Mouse (Mus musculus): ENCODE data around the gene Top3a. TPM values are rescaled to one million over a fixed set of nuclear protein-coding genes. Genes with fewer than 3 reads are reported as not detected.

The Top3a gene
- total RNA-seq, 2 experiments from 2014 or later: 5.9 to 7.7 TPM

- no peak for DNase-seq (ENCODE audit: low spot score in 2 of 2)
Observed at GRCm38 (mm10) chr11:60776107-60776828, 897 bp downstream of the Top3a start.

DNA sequence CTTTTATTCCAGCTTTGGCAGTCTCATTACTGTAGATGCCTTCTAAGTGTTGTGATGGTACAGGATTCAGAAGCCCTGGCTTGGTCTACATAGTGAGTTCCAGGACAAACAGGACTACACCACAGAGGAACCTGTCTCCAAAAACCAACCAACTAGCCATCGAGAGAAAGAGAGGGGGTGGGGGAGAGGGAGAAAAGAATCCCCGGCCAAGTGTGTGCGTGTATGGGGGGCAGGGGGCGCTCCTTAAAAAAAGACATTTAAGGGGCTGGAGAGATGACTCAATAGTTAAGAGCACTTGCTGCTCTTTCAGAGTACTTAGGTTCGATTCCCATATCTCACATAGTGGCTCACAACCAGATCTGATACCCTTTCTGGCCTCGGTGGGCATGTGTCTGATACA lies 1.6 kb downstream of the Top3a start:
- DNase-seq (ENCODE audit: low spot score in 2 of 2): no peak

DNA sequence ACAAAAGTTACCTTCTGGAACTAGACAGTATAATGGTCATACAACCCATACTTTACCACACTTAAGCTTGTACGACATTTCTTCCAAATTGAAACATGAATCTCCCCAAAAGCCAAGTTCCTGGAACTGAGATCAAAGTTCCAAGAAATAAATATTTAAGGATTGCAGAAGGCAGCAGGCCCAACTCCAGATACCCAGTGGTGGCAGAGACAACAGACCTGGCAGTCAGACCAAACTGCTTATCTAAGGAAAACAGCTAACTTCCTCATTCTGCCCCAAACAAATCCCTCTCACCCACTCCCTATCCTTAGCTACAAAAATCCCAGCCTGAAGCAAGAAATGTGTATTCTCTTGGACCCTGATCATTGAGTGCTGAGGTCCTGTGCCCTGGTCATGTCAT lies 2.3 kb downstream of the Top3a start:
- DNase-seq (ENCODE audit: low spot score in 2 of 2): no peak

GRCm38 (mm10) chr11:60774158-60774689 lies 2.9 kb downstream of the Top3a start:
- no peak for DNase-seq (ENCODE audit: low spot score in 2 of 2)

- DNase-seq (ENCODE audit: low spot score in 2 of 2): no peak
Observed at GRCm38 (mm10) chr11:60772161-60772560, 5.0 kb downstream of the Top3a start.

DNA sequence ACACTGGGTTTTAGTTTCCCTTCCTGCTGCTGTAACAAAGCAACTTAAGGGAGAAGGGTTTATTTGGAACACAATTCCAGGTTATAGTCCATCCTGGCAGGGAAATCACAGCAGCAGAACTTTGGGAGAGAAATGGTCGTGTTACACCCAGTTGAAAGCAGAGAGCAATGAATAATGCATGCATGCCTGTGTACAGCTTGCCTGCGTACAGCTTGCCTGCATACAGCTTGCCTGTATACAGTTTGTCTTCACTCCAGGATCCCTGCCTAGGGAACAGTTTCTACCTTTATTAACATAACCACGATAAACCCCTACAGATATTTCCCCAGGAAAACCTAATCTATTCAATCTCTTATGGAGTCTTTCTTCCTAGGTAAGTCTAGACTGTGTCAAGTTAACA lies 6.4 kb downstream of the Top3a start:
- DNase-seq (ENCODE audit: low spot score in 2 of 2): no peak

DNA sequence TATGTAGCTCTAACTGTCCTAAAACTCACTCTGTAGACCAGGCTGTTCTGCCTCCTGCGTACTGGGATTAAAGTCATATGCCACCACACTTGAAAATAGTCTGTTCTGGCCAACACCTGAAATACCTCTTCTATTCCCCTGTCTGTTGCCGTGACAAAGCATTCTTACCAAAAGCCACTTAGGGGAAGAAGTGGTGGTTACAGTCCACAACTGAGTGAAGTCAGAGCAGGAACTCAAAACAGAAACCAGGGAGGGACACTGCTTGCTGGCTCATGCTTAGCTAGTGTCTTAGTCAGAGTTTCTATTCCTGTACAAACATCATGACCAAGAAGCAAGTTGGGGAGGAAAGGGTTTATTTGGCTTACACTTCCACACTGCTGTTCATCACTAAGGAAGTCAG lies 7.8 kb downstream of the Top3a start:
- DNase-seq (ENCODE audit: low spot score in 2 of 2): no peak

DNA sequence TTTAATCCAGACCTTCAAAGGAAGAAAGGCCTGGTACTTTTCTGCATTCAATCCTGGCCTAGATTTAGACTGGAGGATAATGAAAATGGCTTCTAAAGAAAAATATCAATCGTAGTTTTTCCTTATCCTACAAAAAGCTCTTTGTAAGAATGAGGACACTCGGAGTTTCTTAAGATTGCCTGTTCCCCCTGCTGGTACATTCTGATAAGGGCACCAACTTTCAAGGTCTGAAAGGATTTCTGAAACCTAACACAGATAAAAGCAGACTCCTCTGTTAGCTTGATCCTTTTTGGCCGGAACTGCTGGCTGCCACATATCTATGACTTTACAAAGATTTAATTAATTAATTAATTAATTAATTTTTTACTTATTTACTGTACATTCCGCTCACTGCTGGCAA lies 10.2 kb downstream of the Top3a start:
- no peak for DNase-seq (ENCODE audit: low spot score in 2 of 2)

DNA sequence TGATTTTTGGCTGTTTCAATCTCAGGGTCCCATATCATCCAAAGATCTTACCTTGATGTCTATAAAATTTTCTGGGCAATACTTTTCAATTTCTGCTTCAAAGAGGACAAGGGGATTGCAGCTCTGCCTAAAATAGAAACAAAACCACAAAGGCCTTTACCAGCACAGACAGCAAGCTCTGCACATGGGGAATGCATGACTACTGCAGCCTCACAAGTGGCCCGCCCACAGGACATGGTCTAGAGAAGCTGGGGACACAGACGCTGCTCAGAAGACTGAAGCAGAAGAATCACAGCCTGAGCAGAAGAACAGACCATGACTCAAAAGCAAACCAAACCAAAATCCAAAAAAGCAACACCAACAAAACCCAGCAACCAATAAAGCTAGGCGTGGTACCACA lies 15.5 kb downstream of the Top3a start:
- DNase-seq (ENCODE audit: low spot score in 2 of 2): no peak

DNA sequence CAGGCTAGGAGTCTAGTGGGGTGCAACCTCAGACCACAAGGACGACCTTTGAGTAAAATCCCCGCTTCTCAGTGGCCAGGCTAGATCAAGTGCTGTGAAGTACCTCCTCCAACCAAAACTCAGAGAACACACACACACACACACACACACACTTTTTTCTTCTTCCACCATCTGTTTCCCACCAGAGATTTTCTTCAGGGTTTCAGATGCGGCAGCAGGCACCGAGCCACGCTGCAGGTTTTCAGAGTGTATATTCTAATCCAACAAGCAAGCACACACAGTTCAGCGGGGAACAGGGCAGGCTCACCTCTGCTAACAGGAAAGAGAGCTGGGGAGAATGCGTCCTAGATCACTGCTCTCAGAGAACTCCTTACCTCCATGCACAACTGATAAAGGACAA lies 21.6 kb downstream of the Top3a start:
- DNase-seq (ENCODE audit: low spot score in 2 of 2): no peak

- no peak for DNase-seq (ENCODE audit: low spot score in 2 of 2)
Observed at GRCm38 (mm10) chr11:60740321-60740720, 36.8 kb downstream of the Top3a start.

- DNase-seq (ENCODE audit: low spot score in 2 of 2): no peak
Observed at GRCm38 (mm10) chr11:60737450-60737849, 39.7 kb downstream of the Top3a start.

- no peak for DNase-seq (ENCODE audit: low spot score in 2 of 2)
Observed at GRCm38 (mm10) chr11:60736491-60736890, 40.7 kb downstream of the Top3a start.

DNA sequence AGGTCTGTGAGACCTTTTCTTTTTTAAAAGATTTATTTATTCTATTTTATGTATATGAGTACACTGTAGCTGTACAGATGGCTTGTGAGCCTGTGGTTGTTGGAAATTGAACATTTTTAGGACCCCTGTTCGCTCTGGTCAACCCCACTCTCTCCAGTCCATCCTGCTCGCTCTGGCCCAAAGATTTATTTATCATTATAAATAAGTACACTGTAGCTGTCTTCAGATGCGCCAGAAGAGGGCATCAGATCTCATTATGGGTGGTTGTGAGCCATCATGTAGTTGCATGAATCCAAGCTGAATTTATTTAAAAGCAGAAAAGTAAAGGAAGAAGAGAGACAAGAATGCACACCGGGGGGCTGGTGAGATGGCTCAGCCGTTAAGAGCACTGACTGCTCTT lies 42.0 kb downstream of the Top3a start:
- no peak for DNase-seq (ENCODE audit: low spot score in 2 of 2)

DNA sequence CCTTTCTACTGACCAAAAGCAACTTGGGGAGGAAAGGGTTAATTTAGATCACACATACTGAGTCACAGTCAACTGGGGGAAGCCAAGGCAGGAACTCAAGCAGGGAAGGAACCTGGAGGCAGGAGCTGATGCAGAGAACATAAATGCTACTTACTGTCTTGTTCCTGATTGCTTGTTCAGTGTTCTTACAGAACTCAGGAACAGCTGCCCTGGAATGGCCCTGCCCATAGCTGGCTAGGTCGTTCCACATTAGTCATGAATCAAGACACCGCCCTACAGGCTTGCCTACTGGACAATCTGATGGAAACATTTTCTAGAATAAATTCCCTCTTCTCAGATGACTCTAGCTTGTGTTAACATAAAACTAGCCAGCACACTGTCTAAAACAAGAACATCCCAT lies 43.0 kb downstream of the Top3a start:
- DNase-seq (ENCODE audit: low spot score in 2 of 2): no peak

DNA sequence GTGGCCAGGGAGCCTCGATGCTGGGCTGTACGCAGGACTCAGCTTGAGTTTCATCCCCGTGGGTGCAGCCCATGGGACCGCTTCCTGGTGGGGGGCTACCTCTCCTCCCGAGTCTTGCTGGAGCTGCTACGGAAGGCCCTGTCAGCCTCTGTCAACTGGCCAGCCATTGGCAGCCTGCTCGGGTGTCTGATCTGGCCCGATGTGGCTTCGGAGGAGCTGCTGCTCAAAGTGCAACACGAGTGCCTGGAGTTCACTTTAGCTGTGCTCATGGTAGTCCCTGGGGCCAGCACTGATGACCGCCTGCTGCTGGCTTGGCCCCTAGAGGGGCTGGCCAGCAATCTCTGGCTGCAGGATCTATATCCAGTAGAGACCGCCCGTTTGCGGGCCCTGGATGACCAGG lies 45.9 kb downstream of the Top3a start:
- DNase-seq (ENCODE audit: low spot score in 2 of 2): no peak

GRCm38 (mm10) chr11:60730169-60730568 lies 47.0 kb downstream of the Top3a start:
- DNase-seq (ENCODE audit: low spot score in 2 of 2): no peak

DNA sequence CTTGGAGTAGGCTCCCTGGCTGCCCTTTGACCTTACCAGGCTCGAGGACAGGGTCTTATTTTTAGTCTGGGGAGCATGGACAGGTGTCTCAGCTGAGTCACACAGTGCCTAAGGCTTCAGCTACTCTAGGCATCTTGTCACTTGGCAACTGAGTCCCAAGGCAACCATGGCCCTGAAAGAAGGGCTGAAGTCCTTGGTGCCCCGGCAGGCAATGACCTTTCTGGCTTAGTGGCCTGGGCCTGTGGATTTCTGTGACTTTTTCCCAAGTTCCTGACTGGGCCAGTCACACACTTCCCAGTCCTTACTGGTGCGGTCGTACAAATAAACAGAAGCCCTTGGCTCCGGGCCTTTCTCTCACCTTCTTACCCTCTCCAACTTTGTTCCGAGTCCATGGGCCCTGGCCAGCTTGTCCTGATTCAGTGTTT lies 47.9 kb downstream of the Top3a start:
- peak in 1 of 2 experiments; percentile 42 for DNase-seq (ENCODE audit: low spot score in 2 of 2)

- peak; percentile 85 to 86 for DNase-seq (ENCODE audit: low spot score in 2 of 2)
Observed at GRCm38 (mm10) chr11:60728260-60728761, 48.9 kb downstream of the Top3a start, which contains the start of gene Mief2. Gene Mief2, plus strand, starts transcription at chr11:60728398.

- DNase-seq (ENCODE audit: low spot score in 2 of 2): no peak
Observed at GRCm38 (mm10) chr11:60727392-60728140, 49.6 kb downstream of the Top3a start.

DNA sequence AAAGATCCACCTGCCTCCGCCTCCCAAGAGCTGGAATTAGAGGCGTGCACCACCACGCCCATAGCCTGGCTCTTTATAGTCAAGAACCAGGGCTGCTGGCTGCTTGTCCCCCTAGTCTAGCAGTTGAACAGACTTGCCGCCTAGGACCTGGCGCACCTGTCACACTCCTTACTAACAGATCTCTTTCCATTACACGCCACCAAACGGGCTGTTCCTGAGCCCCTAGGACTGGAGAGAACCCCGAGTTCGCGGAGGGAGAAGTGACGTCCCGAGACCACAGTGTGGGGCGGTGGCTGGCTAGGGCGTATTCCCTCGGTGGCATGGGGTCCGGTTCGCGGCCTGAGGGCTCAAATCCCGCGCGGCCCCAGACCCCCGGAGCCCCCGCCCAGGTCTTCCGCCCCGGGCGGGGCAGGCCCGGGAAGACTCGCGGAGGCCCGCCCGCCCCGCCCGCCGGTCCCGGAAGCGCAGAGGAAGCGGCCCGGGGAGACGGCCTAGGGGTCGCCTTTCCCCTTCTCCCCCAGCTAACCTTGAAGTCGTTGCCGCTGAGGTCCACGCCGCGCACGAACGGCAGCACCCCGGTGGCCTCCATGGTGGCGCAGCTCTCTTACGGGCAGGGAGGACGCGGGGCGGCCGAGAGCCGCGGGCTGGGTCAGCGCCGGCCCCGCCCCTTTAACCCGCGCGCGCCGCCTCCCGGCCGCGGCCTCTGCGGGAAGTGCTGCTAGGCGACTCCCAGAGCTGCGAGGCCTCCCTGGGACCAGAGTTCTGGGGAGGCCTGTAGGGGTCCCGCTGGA lies 50.4 kb downstream of the Top3a start, which contains the start of gene Flii:
Gene Flii (minus strand): TSS at position 663 of the 791 bp plus-strand sequence.
- DNase-seq (ENCODE audit: low spot score in 2 of 2): peak; percentile 88 to 90

Data from adrenal gland, adult 18-20 months (tissue).